Mouse (Mus musculus): ENCODE measurements around the gene Olfr1008. TPM values are rescaled to one million over a fixed set of nuclear protein-coding genes. Genes with fewer than 3 reads are reported as not detected.
"Not testable (repeated sequence)": the region's sequence is repeated elsewhere in the genome, so short reads cannot be mapped to it uniquely, and the experiment has no call there.

Gene Olfr1008
- total RNA-seq (2021) = not detected

- intact Hi-C loops (cut with DNase I) = no loop called here
- no peak for DNase-seq (ENCODE audit: extremely low spot score in 1 of 2, low spot score in 2 of 2)
Measured at GRCm38 (mm10) chr2:85689131-85689530, at the start of gene Olfr1008. Olfr1008 (plus strand) TSS chr2:85689431.

- intact Hi-C loops (cut with DNase I) = no loop called here
Measured at GRCm38 (mm10) chr2:85650604-85651003, 38.6 kb upstream of the Olfr1008 start, which contains the start of gene Olfr1002. Olfr1002 (minus strand) TSS chr2:85650704.

GRCm38 (mm10) chr2:85664355-85664754 is 24.9 kb upstream of the Olfr1008 start, which contains the start of gene Olfr154:
Olfr154 (minus strand) TSS chr2:85664455.
- intact Hi-C loops (cut with DNase I) = not testable (repeated sequence)

More at GRCm38 (mm10) chr2:85650604-85651003, 38.6 kb upstream of the Olfr1008 start, which contains the start of gene Olfr1002:
- DNase-seq (ENCODE audit: extremely low spot score in 1 of 2, low spot score in 2 of 2) = no peak

GRCm38 (mm10) chr2:85678667-85679066 is 10.6 kb upstream of the Olfr1008 start, which contains the start of gene Olfr1006:
Olfr1006 (minus strand) TSS chr2:85678767.
- no peak for DNase-seq (ENCODE audit: extremely low spot score in 1 of 2, low spot score in 2 of 2)
- intact Hi-C loops (cut with DNase I) = no loop called here

More at GRCm38 (mm10) chr2:85664355-85664754, 24.9 kb upstream of the Olfr1008 start, which contains the start of gene Olfr154:
- DNase-seq (ENCODE audit: extremely low spot score in 1 of 2, low spot score in 2 of 2) = not testable (repeated sequence)

GRCm38 (mm10) chr2:85710680-85711079 is 21.4 kb downstream of the Olfr1008 start:
- DNase-seq (ENCODE audit: extremely low spot score in 1 of 2, low spot score in 2 of 2); intact Hi-C loops (cut with DNase I): not testable (repeated sequence)

- intact Hi-C loops (cut with DNase I) = no loop called here
- DNase-seq (ENCODE audit: extremely low spot score in 1 of 2, low spot score in 2 of 2) = no peak
Measured at GRCm38 (mm10) chr2:85711159-85711558, 21.9 kb downstream of the Olfr1008 start.

GRCm38 (mm10) chr2:85715119-85715518 is 25.9 kb downstream of the Olfr1008 start, which contains the start of gene Olfr1009:
Olfr1009 (plus strand) TSS chr2:85715419.
- no peak for DNase-seq (ENCODE audit: extremely low spot score in 1 of 2, low spot score in 2 of 2)
- intact Hi-C loops (cut with DNase I) = no loop called here

GRCm38 (mm10) chr2:85725793-85726192 is 36.6 kb downstream of the Olfr1008 start:
- peak in 1 of 2 experiments; percentile 44 for DNase-seq (ENCODE audit: extremely low spot score in 1 of 2, low spot score in 2 of 2)
- intact Hi-C loops (cut with DNase I) = loop anchor here (5.0 kb wide), 1 partner anchor 737 kb away; no protein-coding TSS in a partner anchor

Other genes with a start within 250 kb of the Olfr1008 start
- not detected for gene Olfr995, start 245.8 kb upstream of the Olfr1008 start, total RNA-seq (2021)
- gene 4833423E24Rik, start 170.4 kb upstream of the Olfr1008 start, total RNA-seq (2021) = under 1 TPM; 0.20 to 0.28 TPM
- gene Olfr996, start 110.2 kb upstream of the Olfr1008 start, total RNA-seq (2021) = not detected
- not detected for gene Olfr998, start 100.5 kb upstream of the Olfr1008 start, total RNA-seq (2021)
- not detected for gene Olfr1000, start 77.5 kb upstream of the Olfr1008 start, total RNA-seq (2021)
- not detected for gene Olfr1002, start 38.7 kb upstream of the Olfr1008 start, total RNA-seq (2021)
- gene Olfr154, start 25.0 kb upstream of the Olfr1008 start, total RNA-seq (2021) = not detected
- not detected for gene Olfr1006, start 10.7 kb upstream of the Olfr1008 start, total RNA-seq (2021)
- not detected for gene Olfr1009, start 26.0 kb downstream of the Olfr1008 start, total RNA-seq (2021)
- not detected for gene Olfr1012, start 73.3 kb downstream of the Olfr1008 start, total RNA-seq (2021)
- not detected for gene Olfr1013, start 77.7 kb downstream of the Olfr1008 start, total RNA-seq (2021)
- gene Olfr1014, start 83.3 kb downstream of the Olfr1008 start, total RNA-seq (2021) = not detected
- gene Olfr1015, start 92.6 kb downstream of the Olfr1008 start, total RNA-seq (2021) = not detected
- not detected for gene Olfr1016, start 113.1 kb downstream of the Olfr1008 start, total RNA-seq (2021)
- gene Olfr1018, start 129.0 kb downstream of the Olfr1008 start, total RNA-seq (2021) = not detected
- not detected for gene Olfr1019, start 156.1 kb downstream of the Olfr1008 start, total RNA-seq (2021)
- not detected for gene Olfr1020, start 157.6 kb downstream of the Olfr1008 start, total RNA-seq (2021)
- not detected for gene Olfr1022, start 179.2 kb downstream of the Olfr1008 start, total RNA-seq (2021)
- not detected for gene Olfr1023, start 196.2 kb downstream of the Olfr1008 start, total RNA-seq (2021)
- not detected for gene Olfr1024, start 215.6 kb downstream of the Olfr1008 start, total RNA-seq (2021)
- gene Olfr1025-ps1, start 225.8 kb downstream of the Olfr1008 start, total RNA-seq (2021) = not detected
- gene Olfr1026, start 232.1 kb downstream of the Olfr1008 start, total RNA-seq (2021) = not detected